Comparison of ENCODE assay signal across 19 mouse cellular contexts in genomic region chr19:18189102-18189742, GRCm38 (mm10).
DNase-seq lines count a peak whose midpoint lies in the region; ATAC-seq and TF ChIP-seq lines count a peak whose summit lies in the region.
"Had no signal": no experiment of that assay in that cellular context is flagged by ENCODE, and none has a peak within 500 bp of the region (broad histone marks: within the 10 kb centered on the region; RNA-seq: fewer than 3 reads in every experiment).

No protein-coding gene starts in this region.

- no peaks in the 10 kb centered on the region for H3K27me3 ChIP-seq in limb, embryonic 13.5 days
- H3K27me3 ChIP-seq in heart, adult 2 months (ENCODE audit: control insufficient read depth, insufficient read depth, low read length), result no peaks in the 10 kb centered on the region
- H3K27me3 ChIP-seq: CH12.LX; forebrain, embryonic 15.5 days had no signal

- 14% methylated on average over 4 of the region's 4 CpGs for WGBS in limb, embryonic 13.5 days
- WGBS in heart, adult 2 months, result 50% methylated on average over 4 of the region's 4 CpGs

- no peak overlapping the region for H3K4me2 ChIP-seq in limb, embryonic 13.5 days (replicated peaks)
- H3K4me2 ChIP-seq: forebrain, embryonic 15.5 days; midbrain, embryonic 11.5 days had no signal

- TF ChIP-seq POLR2A in heart, adult 2 months (IDR thresholded peaks at IDR 0.05; ENCODE audit: insufficient read depth, low read depth, low read length), result no peak

- ATAC-seq in limb, embryonic 13.5 days (ENCODE audit: low FRiP score, low read depth), result peak; percentile 71
- no peak for ATAC-seq in inflammation-experienced regulatory T-cells, adult 6 months
- ATAC-seq: forebrain, embryonic 15.5 days; intestine, postnatal 0 days; lung, postnatal 0 days had no signal

- DNase-seq in cerebellum, postnatal 10 days, result peak; percentile 17 to 23
- DNase-seq in cerebellum, adult 9-11 months, result no peak
- DNase-seq in kidney, postnatal 10 days, result peak; percentile 32
- DNase-seq in kidney, adult 9 months, result no peak
- DNase-seq in brain, adult 2 months (ENCODE audit: low read depth, low spot score), result peak; percentile 9
- DNase-seq in heart, adult 2 months, result no peak
- DNase-seq: gastrocnemius, postnatal 10 days; heart, postnatal 36 days; layer of hippocampus, postnatal 36 days; liver; thymus, postnatal 36 days had no signal

- H3K9me3 ChIP-seq in limb, embryonic 13.5 days, result no peaks in the 10 kb centered on the region
- H3K9me3 ChIP-seq: forebrain, embryonic 15.5 days; heart, embryonic 10.5 days had no signal

- H3K27ac ChIP-seq in limb, embryonic 13.5 days, result no peak overlapping the region
- no peak overlapping the region for H3K27ac ChIP-seq in heart, adult 2 months
- H3K27ac ChIP-seq: forebrain, embryonic 15.5 days; heart, embryonic 10.5 days had no signal

- H3K4me1 ChIP-seq in limb, embryonic 13.5 days, result peaks cover 18% of the 10 kb centered on the region
- H3K4me1 ChIP-seq in heart, adult 2 months (ENCODE audit: control insufficient read depth, insufficient read depth, low read length), result no peaks in the 10 kb centered on the region; the same call in 1 of the 2 replicates
- H3K4me1 ChIP-seq: heart, embryonic 10.5 days had no signal

- no peak for TF ChIP-seq EP300 in heart, adult 2 months (IDR thresholded peaks at IDR 0.05; ENCODE audit: insufficient read depth, low read depth, low read length)

- no peak overlapping the region for H3K4me3 ChIP-seq in limb, embryonic 13.5 days
- H3K4me3 ChIP-seq in heart, adult 2 months, result no peak overlapping the region
- H3K4me3 ChIP-seq: forebrain, embryonic 15.5 days; heart, embryonic 10.5 days had no signal

- H3K36me3 ChIP-seq in limb, embryonic 13.5 days, result no peaks in the 10 kb centered on the region
- no peaks in the 10 kb centered on the region for H3K36me3 ChIP-seq in heart, adult 2 months (ENCODE audit: control insufficient read depth, insufficient read depth, low read length)
- H3K36me3 ChIP-seq: forebrain, embryonic 15.5 days; heart, embryonic 10.5 days had no signal

- H3K9ac ChIP-seq in limb, embryonic 13.5 days, result no peak overlapping the region
- no peak overlapping the region for H3K9ac ChIP-seq in heart, adult 2 months (ENCODE audit: low read depth, low read length)
- H3K9ac ChIP-seq: forebrain, embryonic 15.5 days had no signal

- intact Hi-C loops in heart, adult 2 months (cut with DNase I), result no loop called here

- H3K79me2 ChIP-seq in heart, adult 2 months (replicated peaks; ENCODE audit: control insufficient read depth, insufficient read depth, low read length), result no peaks in the 10 kb centered on the region

- TF ChIP-seq CTCF in heart, adult 2 months (IDR thresholded peaks at IDR 0.05), result no peak

Comparison
In these comparisons a context has a peak if more than half of its experiments do, and no peak if none do; other contexts are left out.
1. DNase-seq: peak in cerebellum, postnatal 10 days (2 of 2), kidney, postnatal 10 days (single experiment) and brain, adult 2 months (single experiment); none in cerebellum, adult 9-11 months (single experiment), kidney, adult 9 months (single experiment) and heart, adult 2 months (0 of 2).